Mouse (Mus musculus): ENCODE results near the gene Apod. TPM values are rescaled to one million over a fixed set of nuclear protein-coding genes. Genes with fewer than 3 reads are reported as not detected.

Apod gene
- total RNA-seq, 2 experiments from 2014 or later = 29.0 to 35.8 TPM

DNA sequence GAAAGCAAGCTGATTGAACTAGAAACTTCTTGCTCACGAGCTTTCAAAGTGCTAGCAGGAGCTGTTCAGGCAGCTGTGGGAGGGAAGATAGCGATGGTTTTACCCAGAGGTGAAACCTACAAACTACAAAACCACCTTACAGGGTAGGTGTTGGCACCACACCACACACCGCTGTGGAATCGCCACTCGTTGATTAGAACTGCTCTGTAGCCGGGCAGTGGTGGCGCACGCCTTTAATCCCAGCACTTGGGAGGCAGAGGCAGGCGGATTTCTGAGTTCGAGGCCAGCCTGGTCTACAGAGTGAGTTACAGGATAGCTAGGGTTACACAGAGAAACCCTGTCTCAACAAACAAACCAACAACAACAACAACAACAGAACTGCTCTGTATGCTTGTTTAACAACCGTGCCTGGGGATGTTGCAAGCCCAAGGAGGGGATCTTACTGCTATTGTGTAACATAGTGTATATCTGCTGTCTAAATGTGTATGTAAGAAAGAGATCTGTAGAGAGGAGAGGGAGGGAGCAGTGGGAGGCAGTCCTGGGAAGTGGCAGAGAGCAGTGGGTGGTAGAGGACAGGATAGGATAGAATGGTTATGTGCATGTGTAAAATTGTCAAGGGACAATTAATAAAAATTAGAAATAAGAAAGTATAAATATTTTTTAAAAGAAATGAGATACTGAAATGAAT, 27.7 kb downstream of the Apod start:
- no peak for DNase-seq (ENCODE audit: low spot score in 2 of 2)

DNA sequence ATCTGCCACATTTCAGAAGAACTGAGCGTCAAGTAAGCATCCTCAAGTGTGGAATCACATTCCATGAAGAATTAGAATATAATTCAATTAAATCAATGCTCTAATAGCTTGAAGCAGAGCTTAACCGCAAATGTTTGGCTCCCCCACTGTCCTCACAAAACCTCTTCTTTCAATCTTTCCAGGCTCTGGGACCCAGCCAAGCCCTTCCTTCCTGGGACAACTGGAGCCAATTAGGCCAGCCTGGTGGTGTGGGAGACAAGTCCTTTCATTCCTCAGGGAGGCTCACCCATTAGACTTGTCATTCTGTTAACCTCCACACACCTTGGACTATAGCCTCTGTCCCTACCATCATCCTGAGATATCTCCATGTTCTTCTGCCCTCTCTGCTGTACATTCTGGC, 32.6 kb downstream of the Apod start:
- DNase-seq (ENCODE audit: low spot score in 2 of 2) = peak; percentile 36 to 65

DNA sequence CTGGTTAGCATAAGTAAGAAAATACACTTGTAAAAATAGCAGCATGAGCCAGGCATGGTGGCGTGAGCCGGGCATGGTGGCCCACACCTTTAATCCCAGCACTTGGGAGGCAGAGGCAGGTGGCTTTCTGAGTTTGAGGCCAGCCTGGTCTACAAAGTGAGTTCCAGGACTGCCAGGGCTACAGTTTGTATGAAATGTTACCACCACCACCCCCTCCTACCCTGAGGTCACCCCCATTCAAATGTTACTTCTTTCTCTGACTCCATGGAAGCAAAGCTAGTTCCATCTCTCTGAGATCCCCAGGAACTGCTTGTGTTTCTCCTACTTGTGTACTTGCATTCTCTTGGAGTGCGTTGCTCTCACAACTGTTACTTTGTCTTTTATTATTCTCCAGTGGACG, 34.4 kb downstream of the Apod start:
- DNase-seq (ENCODE audit: low spot score in 2 of 2) = no peak

DNA sequence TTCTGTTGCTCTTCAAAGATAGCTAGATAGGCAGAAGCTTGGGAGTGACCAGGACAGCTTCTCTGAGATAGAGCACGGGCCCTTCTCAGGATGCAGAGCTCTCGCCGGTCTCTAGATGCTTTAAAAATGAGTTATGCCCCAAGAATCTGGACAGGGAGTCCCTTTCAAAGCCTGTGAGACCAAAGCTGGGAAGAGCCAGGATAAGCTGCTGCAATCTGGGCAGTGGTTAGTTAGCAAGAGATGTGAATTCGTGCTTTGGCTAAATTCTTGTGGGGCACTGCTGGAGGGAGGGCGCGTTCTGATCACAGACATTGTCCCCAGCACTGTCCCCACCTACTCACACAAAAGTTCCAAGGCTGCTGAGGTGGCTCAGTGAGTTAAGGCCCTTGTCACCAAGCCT, 36.0 kb downstream of the Apod start:
- no peak for DNase-seq (ENCODE audit: low spot score in 2 of 2)

DNA sequence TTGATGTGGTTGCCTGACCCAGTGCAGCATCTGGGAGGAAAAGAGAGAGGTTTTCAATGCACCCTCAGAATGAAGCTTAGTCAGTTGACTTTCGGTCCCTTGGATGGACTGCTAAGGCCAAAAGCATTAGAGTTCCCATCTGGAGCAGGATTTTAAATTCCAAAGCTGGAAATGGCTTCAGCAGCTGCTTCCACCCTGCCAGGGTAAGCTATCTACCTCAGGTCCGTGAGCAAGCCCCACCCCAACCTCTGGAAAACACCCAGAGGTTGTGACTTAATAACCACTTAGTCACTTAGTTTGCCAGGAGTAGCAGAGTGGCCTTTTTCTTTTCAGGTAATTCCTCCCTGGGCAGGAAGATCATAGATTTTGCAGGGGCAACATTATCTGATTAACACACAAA, 36.5 kb downstream of the Apod start:
- DNase-seq (ENCODE audit: low spot score in 2 of 2) = no peak

DNA sequence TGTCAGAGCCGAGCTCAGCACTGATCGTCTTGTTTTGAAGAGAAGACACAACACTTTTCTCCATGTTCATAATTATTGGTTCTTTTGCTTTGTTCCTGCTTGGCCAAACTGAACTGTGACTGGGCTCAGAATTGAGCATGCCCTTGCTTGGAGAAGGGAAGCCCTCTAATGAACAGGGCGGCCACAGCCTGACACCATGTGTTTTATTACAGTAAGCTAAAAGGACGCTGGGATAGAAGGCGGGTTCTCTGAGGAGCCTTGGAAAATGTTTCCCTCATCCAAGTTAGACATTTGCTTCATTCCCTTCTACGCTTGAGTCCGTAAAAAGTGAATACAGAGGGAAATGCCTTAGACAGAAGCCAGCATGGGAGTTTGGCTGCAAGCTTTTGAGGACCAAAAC, 37.6 kb downstream of the Apod start:
- no peak for DNase-seq (ENCODE audit: low spot score in 2 of 2)

DNA sequence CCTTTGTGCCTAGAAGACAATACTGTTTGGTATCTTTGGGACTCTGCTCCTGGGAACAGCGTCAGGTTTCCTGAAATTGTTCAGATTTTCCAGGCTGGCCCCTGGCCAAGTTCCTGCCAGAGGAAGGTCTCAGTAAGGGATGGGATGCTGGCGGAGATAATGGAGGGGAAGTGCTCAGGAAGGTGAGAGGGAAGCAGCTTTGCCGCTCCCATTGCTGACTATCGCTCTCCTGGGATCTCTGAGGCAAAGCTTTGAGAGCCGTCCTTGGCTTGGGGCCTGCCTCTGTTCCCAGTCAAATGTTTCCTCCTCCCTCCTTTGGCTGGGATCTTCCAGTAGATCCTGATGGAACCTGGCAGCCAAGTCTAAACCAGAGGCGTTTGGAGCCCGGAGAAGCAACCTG, 38.1 kb downstream of the Apod start:
- peak; percentile 33 to 38 for DNase-seq (ENCODE audit: low spot score in 2 of 2)

DNA sequence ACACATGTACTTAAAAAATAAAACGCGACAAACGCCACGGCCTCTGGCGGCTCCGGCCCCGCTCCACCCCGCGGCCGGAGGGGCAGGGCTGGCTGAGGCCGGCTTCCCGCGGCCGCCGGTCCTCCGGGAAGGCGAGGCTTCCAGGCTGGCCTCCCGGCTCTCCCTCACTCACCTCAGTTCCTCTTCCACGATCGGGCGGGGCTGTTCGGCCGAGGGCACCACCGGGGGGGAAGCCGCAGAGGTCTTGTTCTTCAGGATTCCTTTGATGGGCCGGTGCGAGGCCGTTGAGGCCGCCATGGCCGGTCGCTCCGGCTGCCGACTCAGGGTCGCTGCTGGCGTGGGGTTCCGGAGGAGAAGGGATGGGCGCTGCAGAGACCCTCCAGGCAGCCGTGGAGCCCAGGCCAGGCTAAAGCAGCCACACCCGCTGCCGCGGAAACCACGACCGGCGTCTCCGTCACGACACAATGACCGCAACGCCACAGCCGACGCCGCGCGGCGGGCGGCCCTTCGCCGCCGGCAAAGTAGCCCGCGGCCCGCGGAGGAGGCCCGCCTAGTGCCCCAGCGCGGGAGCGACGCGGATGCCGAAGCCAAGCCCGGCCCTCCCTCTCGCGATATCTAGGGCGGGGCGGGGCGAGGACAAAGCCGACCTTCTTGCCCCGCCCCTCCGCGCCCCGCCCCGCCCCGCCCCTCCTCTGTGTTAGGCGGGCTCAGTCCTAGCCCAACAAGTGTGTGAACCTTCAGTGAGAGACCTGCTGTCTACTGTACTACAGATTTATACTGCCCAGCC, 39.7 kb downstream of the Apod start, which contains the start of gene Ppp1r2:
Ppp1r2 (minus strand) TSS at position 604 of the 787 bp plus-strand sequence.
- peak; percentile 87 to 92 for DNase-seq (ENCODE audit: low spot score in 2 of 2)

DNA sequence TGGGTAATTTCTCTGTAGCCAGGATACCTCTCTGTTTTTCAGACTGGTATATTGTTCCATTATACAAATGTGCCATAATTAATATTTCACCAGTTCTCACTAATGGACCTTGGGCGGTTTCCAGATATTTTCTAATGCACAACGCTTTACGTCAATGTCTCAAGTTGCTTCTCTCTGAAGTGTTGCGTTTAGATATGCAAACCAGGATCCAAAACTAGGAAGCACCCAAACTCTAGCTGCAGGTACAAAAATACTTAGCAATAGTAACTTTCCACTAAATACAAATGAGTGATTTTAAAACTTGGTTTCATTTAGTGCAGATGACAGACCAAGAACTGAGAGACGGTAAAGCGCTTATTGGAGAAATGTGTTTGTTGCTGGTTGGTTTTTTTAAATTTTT, 40.5 kb downstream of the Apod start:
- no peak for DNase-seq (ENCODE audit: low spot score in 2 of 2)

DNA sequence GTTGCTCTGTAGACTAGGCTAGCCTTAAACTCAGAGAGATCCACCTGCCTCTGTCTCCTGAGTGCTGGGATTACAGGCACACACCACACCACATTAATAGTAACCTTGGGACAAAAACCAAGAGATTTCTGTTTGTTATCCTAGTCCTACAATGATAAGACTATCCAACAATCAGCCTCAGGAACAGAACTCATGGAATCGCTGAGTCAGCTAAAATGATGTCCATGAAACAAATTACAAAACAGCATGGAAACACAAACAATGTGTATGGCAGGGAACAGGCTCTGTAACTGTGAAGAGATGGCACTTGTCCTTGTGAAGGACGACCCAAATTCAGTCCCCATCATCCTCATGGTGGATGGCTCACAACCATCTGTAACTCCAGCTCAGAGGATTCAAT, 47.9 kb downstream of the Apod start:
- no peak for DNase-seq (ENCODE audit: low spot score in 2 of 2)

DNA sequence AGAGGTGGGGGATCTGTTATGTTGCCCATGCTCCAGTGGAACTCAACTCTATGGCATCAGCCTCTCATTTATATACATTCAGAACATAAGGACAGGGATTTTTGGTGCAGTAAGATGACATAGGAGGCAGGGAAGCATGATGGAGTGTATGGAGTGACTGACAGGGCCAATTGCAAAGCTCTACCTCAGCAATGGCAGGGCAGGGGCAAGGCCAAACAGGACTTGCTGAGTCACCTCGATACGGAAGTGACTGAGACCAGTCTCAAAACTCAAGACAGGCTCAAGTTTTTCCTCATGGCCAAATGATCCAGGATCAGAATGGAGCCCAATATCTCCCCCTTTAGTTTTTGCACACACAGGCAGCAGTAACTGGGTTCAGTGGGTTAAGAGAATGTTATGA, 58.5 kb downstream of the Apod start:
- DNase-seq (ENCODE audit: low spot score in 2 of 2) = no peak

DNA sequence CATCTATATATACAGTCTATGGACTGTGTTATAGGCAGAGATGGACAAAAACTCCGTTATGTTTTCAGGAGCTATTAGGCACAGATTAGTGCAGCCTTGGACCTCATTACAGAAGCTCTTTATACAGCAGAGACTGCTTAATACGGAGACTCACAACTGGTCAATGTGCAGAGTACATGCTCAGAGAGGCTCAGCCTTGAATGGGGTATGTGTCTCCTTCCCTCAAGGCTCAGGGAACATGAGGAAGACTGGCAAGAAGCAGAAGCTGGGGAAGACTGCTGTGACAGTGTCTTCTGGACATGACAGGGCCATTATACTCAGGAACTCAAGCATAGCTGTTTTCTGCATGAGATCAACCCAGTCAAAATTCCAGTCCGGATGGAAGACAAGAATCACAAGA, 58.9 kb downstream of the Apod start:
- DNase-seq (ENCODE audit: low spot score in 2 of 2) = no peak

DNA sequence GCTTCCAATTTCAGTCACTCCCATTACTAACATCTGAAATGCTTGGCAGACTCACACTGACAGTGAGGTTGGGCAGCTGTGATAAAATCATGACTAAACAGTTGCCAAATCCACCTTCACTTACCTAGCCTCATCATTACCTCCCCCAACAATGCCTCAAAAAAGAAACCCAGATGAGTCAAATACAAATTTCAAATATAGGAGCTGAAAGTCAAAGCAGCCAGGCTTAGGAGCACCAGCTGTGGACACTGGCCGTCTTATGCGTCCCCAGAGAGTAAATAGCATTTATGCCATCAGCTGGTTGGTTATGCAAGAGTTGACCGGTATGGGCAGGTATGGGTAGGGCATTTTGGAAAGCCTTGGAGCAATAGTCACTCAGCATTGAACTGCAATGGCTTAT, 65.2 kb downstream of the Apod start:
- no peak for DNase-seq (ENCODE audit: low spot score in 2 of 2)

DNA sequence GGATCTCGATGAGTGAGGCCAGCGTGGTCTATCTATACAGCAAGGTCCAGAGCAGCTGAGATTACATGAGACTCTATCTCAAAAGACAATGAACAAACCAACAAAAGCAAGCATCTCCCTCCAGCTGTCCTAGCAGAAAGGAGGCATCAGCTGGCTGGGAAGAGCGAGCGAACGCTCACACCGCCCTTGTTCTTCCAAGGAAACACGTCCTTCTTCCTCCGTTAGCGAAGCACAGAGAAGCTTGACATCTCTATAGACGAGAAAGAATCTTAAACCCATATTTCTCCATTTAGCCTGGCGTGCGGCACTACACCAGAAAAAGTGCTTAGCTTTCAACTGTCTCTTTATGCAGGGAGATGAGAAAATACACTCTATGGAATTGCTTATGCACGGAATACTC, 65.9 kb downstream of the Apod start:
- DNase-seq (ENCODE audit: low spot score in 2 of 2) = no peak

DNA sequence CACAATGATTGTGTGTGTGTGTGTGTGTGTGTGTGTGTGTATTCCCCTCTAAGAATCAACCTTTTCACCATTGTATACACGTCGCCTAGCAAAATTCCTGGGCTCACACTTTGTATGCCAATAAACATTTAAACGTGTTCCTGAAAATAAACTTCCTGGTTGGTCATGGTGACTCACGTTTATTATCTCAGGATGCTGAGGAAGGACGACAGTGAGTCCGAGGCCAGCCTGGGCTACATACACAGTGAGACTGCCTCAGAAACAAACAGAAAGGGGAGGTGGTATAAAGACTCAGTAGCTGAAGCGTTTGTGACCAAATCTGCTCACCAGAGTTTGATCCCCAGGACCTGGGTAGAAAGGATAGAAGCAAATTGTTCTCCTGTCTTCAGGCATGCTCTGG, 67.2 kb downstream of the Apod start:
- DNase-seq (ENCODE audit: low spot score in 2 of 2) = no peak

Small RNA genes within 50 kb of the gene (microRNA-seq; reads per million reads assigned to microRNA genes)
- gene Gm27415 = 0 reads per million in 2 experiments

Other genes starting within 250 kb of the Apod start
- gene Xxylt1, start 233.4 kb downstream of the Apod start, total RNA-seq (2021) = 10 to 100 TPM; 21.8 to 22.6 TPM
- gene Acap2, start 113.6 kb downstream of the Apod start, total RNA-seq (2021) = 10 to 100 TPM; 77.5 to 81.6 TPM
- gene Ppp1r2, start 39.5 kb downstream of the Apod start, total RNA-seq (2021) = 10 to 100 TPM; 64.3 to 65.2 TPM
- gene Bdh1, start 107.5 kb upstream of the Apod start, total RNA-seq (2021) = 100 to 1,000 TPM; 261 to 306 TPM